Mouse (Mus musculus) T-cell, adult 2 months (primary cell): ENCODE data around the gene Add3.

Experiments used
- DNase-seq: peaks from one replicate; pipeline ENCODE4 v3.0.0; 2022; ENCODE audit warnings: low spot score

Add3 gene

GRCm38 (mm10) chr19:53233586-53233985, 93.3 kb downstream of the Add3 start:
- DNase-seq = no peak

- no peak for DNase-seq
Measured at GRCm38 (mm10) chr19:53241806-53242205, 101.6 kb downstream of the Add3 start.

- no peak for DNase-seq
Measured at GRCm38 (mm10) chr19:53243956-53244355, 103.7 kb downstream of the Add3 start.

GRCm38 (mm10) chr19:53247558-53247957, 107.3 kb downstream of the Add3 start:
- DNase-seq = no peak

- DNase-seq = peak; percentile 53
Measured at GRCm38 (mm10) chr19:53248023-53248494, 107.8 kb downstream of the Add3 start.

- no peak for DNase-seq
Measured at GRCm38 (mm10) chr19:53251015-53251414, 110.8 kb downstream of the Add3 start.

- DNase-seq = no peak
Measured at GRCm38 (mm10) chr19:53251656-53252055, 111.4 kb downstream of the Add3 start.

- DNase-seq = no peak
Measured at GRCm38 (mm10) chr19:53252111-53253028, 112.1 kb downstream of the Add3 start.

- DNase-seq = no peak
Measured at GRCm38 (mm10) chr19:53256361-53256760, 116.1 kb downstream of the Add3 start.

GRCm38 (mm10) chr19:53256991-53257594, 116.8 kb downstream of the Add3 start:
- no peak for DNase-seq

GRCm38 (mm10) chr19:53257631-53258560, 117.7 kb downstream of the Add3 start:
- DNase-seq = no peak

- no peak for DNase-seq
Measured at GRCm38 (mm10) chr19:53258740-53259506, 118.7 kb downstream of the Add3 start.

GRCm38 (mm10) chr19:53259541-53259940, 119.3 kb downstream of the Add3 start:
- no peak for DNase-seq

- DNase-seq = no peak
Measured at GRCm38 (mm10) chr19:53260261-53260660, 120.0 kb downstream of the Add3 start.

- DNase-seq = no peak
Measured at GRCm38 (mm10) chr19:53260828-53261227, 120.6 kb downstream of the Add3 start.

- no peak for DNase-seq
Measured at GRCm38 (mm10) chr19:53262061-53262460, 121.8 kb downstream of the Add3 start.

GRCm38 (mm10) chr19:53263859-53264733, 123.9 kb downstream of the Add3 start:
- peak; percentile 78 for DNase-seq

GRCm38 (mm10) chr19:53264821-53265727, 124.8 kb downstream of the Add3 start:
- no peak for DNase-seq

GRCm38 (mm10) chr19:53267305-53267704, 127.1 kb downstream of the Add3 start:
- DNase-seq = no peak
